Mouse (Mus musculus): ENCODE measurements around the gene Epp13.

- TF ChIP-seq CTCF (IDR thresholded peaks at IDR 0.05; ENCODE audit: control insufficient read depth, insufficient read depth, insufficient read length) = no peak
- TF ChIP-seq MYOD1 (IDR thresholded peaks at IDR 0.05; ENCODE audit: control insufficient read depth, insufficient read length, low read depth) = no peak
- TF ChIP-seq MYOG (IDR thresholded peaks at IDR 0.05; ENCODE audit: control insufficient read depth, extremely low read depth, insufficient read length) = no peak
- TF ChIP-seq FOSL1 (IDR thresholded peaks at IDR 0.05; ENCODE audit: insufficient read depth, low read length, poor library complexity, severe bottlenecking) = no peak
- no peak for TF ChIP-seq CEBPB (IDR thresholded peaks at IDR 0.05; ENCODE audit: low read depth)
- TF ChIP-seq USF1 (IDR thresholded peaks at IDR 0.05; ENCODE audit: low read depth) = no peak
- no peak for TF ChIP-seq MAX (IDR thresholded peaks at IDR 0.05)
These were observed 32.4 kb upstream of the Epp13 start for GRCm38 (mm10) chr7:6220147-6220546.
